Mouse (Mus musculus): ENCODE data around the gene Ripk1.

- TF ChIP-seq CTCF (IDR thresholded peaks at IDR 0.05; ENCODE audit: low read depth) (no peak), EP300 (IDR thresholded peaks at IDR 0.05; ENCODE audit: low read depth) (no peak)
Measured at GRCm38 (mm10) chr13:34038056-34038432, 35.9 kb downstream of the Ripk1 start.

Data from liver, embryonic 14.5 days (tissue).